ENCODE assay signal across 8 mouse cellular contexts in genomic region chr2:65145421-65146117, GRCm38 (mm10).
DNase-seq lines count a peak whose midpoint lies in the region; ATAC-seq and TF ChIP-seq lines count a peak whose summit lies in the region.
"Had no signal": no experiment of that assay in that cellular context is flagged by ENCODE, and none has a peak within 500 bp of the region (broad histone marks: within the 10 kb centered on the region; RNA-seq: fewer than 3 reads in every experiment).

No protein-coding gene starts in this region.

- TF ChIP-seq EP300 in lung, postnatal 0 days (IDR thresholded peaks at IDR 0.05): no peak

- no peaks in the 10 kb centered on the region; the same call in 1 of the 2 replicates for H3K9me3 ChIP-seq in heart, embryonic 12.5 days (replicated peaks)
- no peaks in the 10 kb centered on the region for H3K9me3 ChIP-seq in lung, postnatal 0 days (ENCODE audit: low read length)

- TF ChIP-seq CTCF in thymus, adult 2 months (IDR thresholded peaks at IDR 0.05; ENCODE audit: borderline replicate concordance, control insufficient read depth, extremely low read depth, insufficient read depth, low read length, poor library complexity): no peak
- peak; percentile 61; the same call in 1 of the 2 replicates for TF ChIP-seq CTCF in brain, embryonic 14.5 days (IDR thresholded peaks at IDR 0.05; ENCODE audit: borderline replicate concordance, extremely low read depth, insufficient read depth, insufficient read length)
- peak; percentile 77 for TF ChIP-seq CTCF in lung, postnatal 0 days (IDR thresholded peaks at IDR 0.05)
- peak; percentile 51; the same call in 1 of the 2 replicates for TF ChIP-seq CTCF in small intestine, adult 2 months (IDR thresholded peaks at IDR 0.05; ENCODE audit: extremely low read depth, insufficient read length, insufficient replicate concordance, low read depth, low read length)

- peak; percentile 17 for DNase-seq in thymus, adult 2 months
- DNase-seq in thymus, adult 18-20 months: no peak
- DNase-seq in brain, embryonic 14.5 days (ENCODE audit: low read depth): peak; percentile 80
- DNase-seq in kidney, adult 9 months: peak; percentile 76
- DNase-seq in lung, postnatal 0 days (ENCODE audit: low spot score): peak; percentile 88

- peak; percentile 59; the same call in 1 of the 2 replicates for ATAC-seq in heart, embryonic 12.5 days (ENCODE audit: insufficient number of reproducible peaks, low FRiP score)
- peak; percentile 83 for ATAC-seq in lung, postnatal 0 days

- WGBS in thymus, adult 2 months: 63% methylated on average over 6 of the region's 6 CpGs
- WGBS in heart, embryonic 12.5 days: 49% methylated on average over 6 of the region's 6 CpGs
- WGBS in lung, postnatal 0 days: 49% methylated on average over 6 of the region's 6 CpGs
- WGBS in small intestine, adult 2 months: 55% methylated on average over 6 of the region's 6 CpGs

- H3K9ac ChIP-seq in heart, embryonic 12.5 days: no peak overlapping the region
- no peak overlapping the region for H3K9ac ChIP-seq in lung, postnatal 0 days (replicated peaks; ENCODE audit: low read depth)
- H3K9ac ChIP-seq: heart, embryonic 13.5 days had no signal

- no peaks in the 10 kb centered on the region for H3K27me3 ChIP-seq in thymus, adult 2 months (ENCODE audit: control insufficient read depth, insufficient read depth, low read length)
- H3K27me3 ChIP-seq in heart, embryonic 12.5 days (replicated peaks): no peaks in the 10 kb centered on the region
- H3K27me3 ChIP-seq in lung, postnatal 0 days (replicated peaks; ENCODE audit: insufficient read depth, low read length): no peaks in the 10 kb centered on the region
- no peaks in the 10 kb centered on the region for H3K27me3 ChIP-seq in small intestine, adult 2 months (ENCODE audit: control insufficient read depth, insufficient read depth, low read length)
- H3K27me3 ChIP-seq: heart, embryonic 13.5 days had no signal

- H3K27ac ChIP-seq in thymus, adult 2 months (ENCODE audit: control insufficient read depth, insufficient read depth, low read length): no peak overlapping the region
- H3K27ac ChIP-seq in heart, embryonic 12.5 days (ENCODE audit: poor library complexity, severe bottlenecking): no peak overlapping the region
- H3K27ac ChIP-seq in lung, postnatal 0 days (ENCODE audit: low read length): no peak overlapping the region
- no peak overlapping the region for H3K27ac ChIP-seq in small intestine, adult 2 months (ENCODE audit: insufficient read depth, low read depth, low read length)
- H3K27ac ChIP-seq: heart, embryonic 13.5 days had no signal

- no peak overlapping the region for H3K4me3 ChIP-seq in thymus, adult 2 months (ENCODE audit: control insufficient read depth, insufficient read depth, low read length)
- H3K4me3 ChIP-seq in heart, embryonic 12.5 days: no peak overlapping the region
- H3K4me3 ChIP-seq in lung, postnatal 0 days (ENCODE audit: low read depth, low read length): no peak overlapping the region
- H3K4me3 ChIP-seq in small intestine, adult 2 months (ENCODE audit: low read depth, low read length): no peak overlapping the region
- H3K4me3 ChIP-seq: heart, embryonic 13.5 days had no signal

- no peaks in the 10 kb centered on the region for H3K36me3 ChIP-seq in thymus, adult 2 months (ENCODE audit: control insufficient read depth, insufficient read depth, low read length)
- peaks cover 11% of the 10 kb centered on the region for H3K36me3 ChIP-seq in heart, embryonic 12.5 days
- H3K36me3 ChIP-seq in lung, postnatal 0 days (ENCODE audit: insufficient read depth, low read length): no peaks in the 10 kb centered on the region
- H3K36me3 ChIP-seq in small intestine, adult 2 months (ENCODE audit: control insufficient read depth, insufficient read depth, low read length): peaks cover 8% of the 10 kb centered on the region

- no peak overlapping the region for H3K4me2 ChIP-seq in heart, embryonic 12.5 days
- H3K4me2 ChIP-seq in lung, postnatal 0 days (replicated peaks; ENCODE audit: low read depth, low read length): no peak overlapping the region
- H3K4me2 ChIP-seq: heart, embryonic 13.5 days had no signal

- TF ChIP-seq POLR2A in thymus, adult 2 months (IDR thresholded peaks at IDR 0.05; ENCODE audit: control insufficient read depth, extremely low read depth, insufficient read depth, low read length, poor library complexity): no peak
- no peak for TF ChIP-seq POLR2A in brain, embryonic 14.5 days (IDR thresholded peaks at IDR 0.05; ENCODE audit: borderline replicate concordance, extremely low read depth, insufficient read depth, insufficient read length, poor library complexity, severe bottlenecking)
- no peak for TF ChIP-seq POLR2A in small intestine, adult 2 months (IDR thresholded peaks at IDR 0.05; ENCODE audit: low read depth, low read length)

- H3K4me1 ChIP-seq in thymus, adult 2 months (replicated peaks; ENCODE audit: control insufficient read depth, insufficient read depth, low read length): no peaks in the 10 kb centered on the region
- peaks cover 8% of the 10 kb centered on the region for H3K4me1 ChIP-seq in heart, embryonic 12.5 days (replicated peaks)
- H3K4me1 ChIP-seq in lung, postnatal 0 days (ENCODE audit: insufficient read depth, low read depth, low read length): no peaks in the 10 kb centered on the region; the same call in 1 of the 2 replicates
- no peaks in the 10 kb centered on the region for H3K4me1 ChIP-seq in small intestine, adult 2 months (ENCODE audit: control insufficient read depth, insufficient read depth, insufficient read length, low read length)

Comparison
In these comparisons a context has a peak if more than half of its experiments do, and no peak if none do; other contexts are left out.
1. DNase-seq: peak in thymus, adult 2 months (single experiment), brain, embryonic 14.5 days (single experiment), kidney, adult 9 months (single experiment) and lung, postnatal 0 days (single experiment); none in thymus, adult 18-20 months (0 of 2).